Mouse (Mus musculus): ENCODE measurements around the gene Ptprg. TPM values are rescaled to one million over a fixed set of nuclear protein-coding genes. Genes with fewer than 3 reads are reported as not detected.

The Ptprg gene
- polyA plus RNA-seq, 1 experiment from 2014 or later, result 15.2 TPM

DNA sequence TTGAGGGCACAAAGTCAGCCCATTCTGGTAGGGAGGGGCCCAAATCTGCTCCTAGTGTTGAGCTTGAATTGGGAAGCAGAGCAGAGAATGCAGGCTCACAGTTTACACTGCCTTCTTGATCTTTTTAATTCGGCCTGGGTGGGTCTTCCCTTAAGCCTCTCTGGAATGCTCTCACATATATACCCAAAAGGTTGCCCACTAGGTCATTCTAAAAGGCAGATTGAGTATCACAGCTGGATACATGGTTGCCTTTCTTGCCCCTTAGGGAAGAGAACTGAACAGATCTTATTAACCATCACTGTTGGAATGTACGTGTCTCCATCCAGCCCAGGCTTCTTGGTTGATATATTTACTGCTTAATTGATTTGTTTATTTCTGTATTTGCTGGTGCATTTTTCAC lies 349.5 kb downstream of the Ptprg start:
- H3K4me1 ChIP-seq (ENCODE audit: control insufficient read depth, insufficient read depth, low read length), result no peaks in the 10 kb centered on the region
- no peaks in the 10 kb centered on the region for H3K27me3 ChIP-seq (ENCODE audit: control insufficient read depth, insufficient read depth, low read length)
- no peak overlapping the region for H3K27ac ChIP-seq (ENCODE audit: low read depth, low read length)
- no peaks in the 10 kb centered on the region for H3K36me3 ChIP-seq (ENCODE audit: control insufficient read depth, insufficient read depth, low read length)
- no peak overlapping the region for H3K4me3 ChIP-seq (ENCODE audit: low read depth, low read length)
- H3K4me2 ChIP-seq, result no peak overlapping the region
- no peak for ATAC-seq (replicated peaks; ENCODE audit: insufficient number of reproducible peaks, low FRiP score, low TSS enrichment)
- no peaks in the 10 kb centered on the region for H3K9me3 ChIP-seq (replicated peaks; ENCODE audit: control insufficient read depth, low read length)
- H3K9ac ChIP-seq (ENCODE audit: low read depth, low read length), result no peak overlapping the region
- 63% methylated on average over 2 of the region's 2 CpGs for WGBS (ENCODE audit: insufficient replicate concordance)

DNA sequence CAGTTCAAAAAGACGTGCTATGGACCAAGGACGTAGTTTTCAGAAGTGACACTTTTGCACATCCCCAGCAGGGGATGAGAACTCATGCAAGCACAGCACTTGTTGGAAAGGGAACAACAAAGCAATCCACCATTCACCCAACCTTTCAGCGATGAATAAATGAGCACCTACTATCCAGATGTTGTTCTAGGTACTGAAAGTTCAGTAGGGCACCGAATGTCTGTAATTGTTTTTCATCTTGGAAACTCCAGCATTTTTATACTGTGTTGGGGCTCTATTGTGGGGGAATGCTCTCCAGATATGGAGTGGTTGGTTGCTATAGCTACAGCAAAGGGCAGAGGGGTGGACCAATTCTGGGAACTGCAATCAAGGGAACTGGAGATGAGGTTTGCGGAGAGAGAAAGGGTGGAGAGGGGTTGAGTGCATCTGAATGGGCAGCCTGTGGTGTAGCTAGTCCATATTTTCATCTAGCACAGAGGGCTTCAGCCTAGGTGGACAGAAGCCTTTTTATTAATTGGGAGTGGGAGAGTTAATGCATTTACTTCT lies 352.9 kb downstream of the Ptprg start:
- Histone ChIP-seq H3K27ac (ENCODE audit: low read depth, low read length) (no peak overlapping the region), H3K36me3 (ENCODE audit: control insufficient read depth, insufficient read depth, low read length) (no peaks in the 10 kb centered on the region), H3K27me3 (ENCODE audit: control insufficient read depth, insufficient read depth, low read length) (no peaks in the 10 kb centered on the region), H3K9me3 (replicated peaks; ENCODE audit: control insufficient read depth, low read length) (no peaks in the 10 kb centered on the region), H3K9ac (ENCODE audit: low read depth, low read length) (no peak overlapping the region), H3K4me1 (ENCODE audit: control insufficient read depth, insufficient read depth, low read length) (no peaks in the 10 kb centered on the region), H3K4me2 (no peak overlapping the region), H3K4me3 (ENCODE audit: low read depth, low read length) (no peak overlapping the region)
- 67% methylated on average over 5 of the region's 5 CpGs for WGBS (ENCODE audit: insufficient replicate concordance)
- ATAC-seq (replicated peaks; ENCODE audit: insufficient number of reproducible peaks, low FRiP score, low TSS enrichment), result no peak

DNA sequence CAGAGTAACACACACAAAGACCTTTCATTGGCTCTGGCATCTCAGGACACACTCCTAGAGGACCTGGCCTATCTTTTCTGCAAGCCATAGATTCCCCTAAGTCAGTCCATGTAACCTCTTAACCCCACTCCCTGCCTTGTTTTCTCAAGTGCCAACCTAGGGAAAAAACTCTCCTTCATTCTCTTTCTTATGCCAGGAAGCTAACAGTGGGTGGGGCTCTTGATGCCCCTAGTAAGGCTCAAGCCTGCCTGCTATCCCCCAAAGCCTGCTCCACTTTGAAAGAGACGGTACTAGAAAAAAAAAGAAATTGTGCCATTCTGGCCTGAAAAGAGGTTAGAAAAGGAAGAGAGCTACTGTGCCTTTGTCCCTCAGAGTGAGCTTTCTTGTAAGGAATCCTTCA lies 358.9 kb downstream of the Ptprg start:
- Histone ChIP-seq H3K9me3 (replicated peaks; ENCODE audit: control insufficient read depth, low read length) (no peaks in the 10 kb centered on the region), H3K4me2 (no peak overlapping the region), H3K9ac (ENCODE audit: low read depth, low read length) (no peak overlapping the region), H3K4me1 (ENCODE audit: control insufficient read depth, insufficient read depth, low read length) (no peaks in the 10 kb centered on the region), H3K36me3 (ENCODE audit: control insufficient read depth, insufficient read depth, low read length) (no peaks in the 10 kb centered on the region), H3K27ac (ENCODE audit: low read depth, low read length) (no peak overlapping the region), H3K27me3 (ENCODE audit: control insufficient read depth, insufficient read depth, low read length) (no peaks in the 10 kb centered on the region), H3K4me3 (ENCODE audit: low read depth, low read length) (no peak overlapping the region)
- 76% methylated on average over 1 of the region's 1 CpGs for WGBS (ENCODE audit: insufficient replicate concordance)
- no peak for ATAC-seq (replicated peaks; ENCODE audit: insufficient number of reproducible peaks, low FRiP score, low TSS enrichment)

DNA sequence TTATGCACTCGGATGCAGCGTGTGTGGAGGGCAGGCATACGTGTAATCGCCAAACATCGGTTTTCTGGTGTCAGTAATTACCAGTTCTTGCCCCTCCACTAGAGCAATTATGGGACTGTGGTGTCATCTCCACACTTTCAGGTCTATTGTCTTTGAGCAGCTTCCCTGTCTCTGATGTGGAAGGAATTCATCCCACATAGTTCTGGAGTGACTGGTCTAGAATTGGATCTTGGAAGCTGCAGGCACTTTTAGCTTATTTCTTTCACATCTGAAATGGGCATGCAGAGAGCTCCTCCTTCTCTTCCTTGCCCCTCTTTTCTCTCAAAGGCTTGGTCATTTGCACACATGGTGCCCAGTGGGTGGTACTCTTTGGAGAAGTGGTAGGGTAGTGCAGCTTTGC lies 363.9 kb downstream of the Ptprg start:
- 88% methylated on average over 5 of the region's 5 CpGs for WGBS (ENCODE audit: insufficient replicate concordance)
- Histone ChIP-seq H3K27ac (ENCODE audit: low read depth, low read length) (no peak overlapping the region), H3K27me3 (ENCODE audit: control insufficient read depth, insufficient read depth, low read length) (no peaks in the 10 kb centered on the region), H3K9me3 (replicated peaks; ENCODE audit: control insufficient read depth, low read length) (no peaks in the 10 kb centered on the region), H3K4me2 (no peak overlapping the region), H3K4me3 (ENCODE audit: low read depth, low read length) (no peak overlapping the region), H3K4me1 (ENCODE audit: control insufficient read depth, insufficient read depth, low read length) (no peaks in the 10 kb centered on the region), H3K36me3 (ENCODE audit: control insufficient read depth, insufficient read depth, low read length) (no peaks in the 10 kb centered on the region), H3K9ac (ENCODE audit: low read depth, low read length) (no peak overlapping the region)
- ATAC-seq (replicated peaks; ENCODE audit: insufficient number of reproducible peaks, low FRiP score, low TSS enrichment), result no peak

- Histone ChIP-seq H3K4me3 (ENCODE audit: low read depth, low read length) (no peak overlapping the region), H3K36me3 (ENCODE audit: control insufficient read depth, insufficient read depth, low read length) (no peaks in the 10 kb centered on the region), H3K27ac (ENCODE audit: low read depth, low read length) (no peak overlapping the region), H3K4me2 (no peak overlapping the region), H3K4me1 (ENCODE audit: control insufficient read depth, insufficient read depth, low read length) (no peaks in the 10 kb centered on the region), H3K27me3 (ENCODE audit: control insufficient read depth, insufficient read depth, low read length) (no peaks in the 10 kb centered on the region), H3K9ac (ENCODE audit: low read depth, low read length) (no peak overlapping the region), H3K9me3 (replicated peaks; ENCODE audit: control insufficient read depth, low read length) (no peaks in the 10 kb centered on the region)
- no peak for ATAC-seq (replicated peaks; ENCODE audit: insufficient number of reproducible peaks, low FRiP score, low TSS enrichment)
- WGBS (ENCODE audit: insufficient replicate concordance), result 68% methylated on average over 2 of the region's 2 CpGs
These were observed 375.2 kb downstream of the Ptprg start for GRCm38 (mm10) chr14:11928545-11928944.

GRCm38 (mm10) chr14:11932517-11932916 lies 379.2 kb downstream of the Ptprg start:
- no peaks in the 10 kb centered on the region; the same call in 1 of the 2 replicates for H3K4me1 ChIP-seq (ENCODE audit: control insufficient read depth, insufficient read depth, low read length)
- no peak for ATAC-seq (replicated peaks; ENCODE audit: insufficient number of reproducible peaks, low FRiP score, low TSS enrichment)
- H3K27ac ChIP-seq (ENCODE audit: low read depth, low read length), result no peak overlapping the region
- H3K36me3 ChIP-seq (ENCODE audit: control insufficient read depth, insufficient read depth, low read length), result no peaks in the 10 kb centered on the region
- H3K4me3 ChIP-seq (ENCODE audit: low read depth, low read length), result no peak overlapping the region
- no peak overlapping the region for H3K4me2 ChIP-seq
- H3K9me3 ChIP-seq (replicated peaks; ENCODE audit: control insufficient read depth, low read length), result no peaks in the 10 kb centered on the region
- no peaks in the 10 kb centered on the region for H3K27me3 ChIP-seq (ENCODE audit: control insufficient read depth, insufficient read depth, low read length)
- WGBS (ENCODE audit: insufficient replicate concordance), result 62% methylated on average over 3 of the region's 3 CpGs
- H3K9ac ChIP-seq (ENCODE audit: low read depth, low read length), result no peak overlapping the region

GRCm38 (mm10) chr14:11934556-11934955 lies 381.2 kb downstream of the Ptprg start:
- Histone ChIP-seq H3K4me1 (ENCODE audit: control insufficient read depth, insufficient read depth, low read length) (no peaks in the 10 kb centered on the region; the same call in 1 of the 2 replicates), H3K36me3 (ENCODE audit: control insufficient read depth, insufficient read depth, low read length) (no peaks in the 10 kb centered on the region), H3K4me2 (no peak overlapping the region), H3K9me3 (replicated peaks; ENCODE audit: control insufficient read depth, low read length) (no peaks in the 10 kb centered on the region), H3K4me3 (ENCODE audit: low read depth, low read length) (no peak overlapping the region), H3K27me3 (ENCODE audit: control insufficient read depth, insufficient read depth, low read length) (no peaks in the 10 kb centered on the region), H3K27ac (ENCODE audit: low read depth, low read length) (no peak overlapping the region), H3K9ac (ENCODE audit: low read depth, low read length) (no peak overlapping the region)
- ATAC-seq (replicated peaks; ENCODE audit: insufficient number of reproducible peaks, low FRiP score, low TSS enrichment), result no peak
- 75% methylated on average over 2 of the region's 2 CpGs for WGBS (ENCODE audit: insufficient replicate concordance)

DNA sequence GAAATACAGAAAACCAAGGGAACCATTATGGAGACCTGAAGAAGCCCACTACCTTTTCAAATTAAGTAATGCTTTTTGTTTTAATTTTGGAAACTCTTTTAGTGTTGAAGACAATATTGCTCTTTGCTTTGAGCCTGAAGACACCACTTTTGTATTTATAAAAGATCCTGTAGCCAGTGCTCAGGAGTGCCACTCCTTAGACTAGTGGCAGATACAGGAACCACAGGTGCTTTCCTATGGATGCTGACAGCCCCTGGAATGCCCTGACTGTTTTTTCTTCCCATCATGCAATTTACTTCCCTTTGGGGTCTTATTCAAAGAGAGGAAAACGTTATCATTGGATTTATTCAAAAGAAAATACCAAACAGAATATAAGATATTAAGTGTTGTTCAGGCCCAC lies 381.9 kb downstream of the Ptprg start:
- 38% methylated on average over 1 of the region's 1 CpGs for WGBS (ENCODE audit: insufficient replicate concordance)
- H3K4me2 ChIP-seq, result no peak overlapping the region
- H3K4me1 ChIP-seq (ENCODE audit: control insufficient read depth, insufficient read depth, low read length), result no peaks in the 10 kb centered on the region; the same call in 1 of the 2 replicates
- no peaks in the 10 kb centered on the region for H3K27me3 ChIP-seq (ENCODE audit: control insufficient read depth, insufficient read depth, low read length)
- ATAC-seq (replicated peaks; ENCODE audit: insufficient number of reproducible peaks, low FRiP score, low TSS enrichment), result no peak
- no peaks in the 10 kb centered on the region for H3K9me3 ChIP-seq (replicated peaks; ENCODE audit: control insufficient read depth, low read length)
- H3K36me3 ChIP-seq (ENCODE audit: control insufficient read depth, insufficient read depth, low read length), result no peaks in the 10 kb centered on the region
- H3K27ac ChIP-seq (ENCODE audit: low read depth, low read length), result no peak overlapping the region
- H3K4me3 ChIP-seq (ENCODE audit: low read depth, low read length), result no peak overlapping the region
- no peak overlapping the region for H3K9ac ChIP-seq (ENCODE audit: low read depth, low read length)

- Histone ChIP-seq H3K9me3 (replicated peaks; ENCODE audit: control insufficient read depth, low read length) (no peaks in the 10 kb centered on the region), H3K36me3 (ENCODE audit: control insufficient read depth, insufficient read depth, low read length) (no peaks in the 10 kb centered on the region), H3K4me3 (ENCODE audit: low read depth, low read length) (no peak overlapping the region), H3K27ac (ENCODE audit: low read depth, low read length) (no peak overlapping the region), H3K4me1 (ENCODE audit: control insufficient read depth, insufficient read depth, low read length) (no peaks in the 10 kb centered on the region; the same call in 1 of the 2 replicates), H3K27me3 (ENCODE audit: control insufficient read depth, insufficient read depth, low read length) (no peaks in the 10 kb centered on the region), H3K9ac (ENCODE audit: low read depth, low read length) (no peak overlapping the region), H3K4me2 (no peak overlapping the region)
- 80% methylated on average over 7 of the region's 7 CpGs for WGBS (ENCODE audit: insufficient replicate concordance)
- no peak for ATAC-seq (replicated peaks; ENCODE audit: insufficient number of reproducible peaks, low FRiP score, low TSS enrichment)
These were observed 382.4 kb downstream of the Ptprg start for GRCm38 (mm10) chr14:11935698-11936097.
